Mouse (Mus musculus): ENCODE measurements at regions not wholly inside any gene's neighbourhood (a gene's known extent, or its start where the extent isn't known, plus 50 kb on each side); places are given as distances from the start of the nearest gene placed in this dataset.
A peak's percentile ranks its signal among the peaks of the same experiment; 100 is the strongest.
"Not testable (repeated sequence)": the region's sequence is repeated elsewhere in the genome, so short reads cannot be mapped to it uniquely, and the experiment has no call there.

GRCm38 (mm10) chr3:37835135-37835534, 110.8 kb upstream of the Gm5148 start:
- DNase-seq (ENCODE audit: inconsistent ontology term) = no peak

- DNase-seq (ENCODE audit: inconsistent ontology term) = no peak
These were observed 110.3 kb upstream of the Gm5148 start for GRCm38 (mm10) chr3:37834626-37835025.

- DNase-seq (ENCODE audit: inconsistent ontology term) = no peak
These were observed 109.1 kb upstream of the Gm5148 start for GRCm38 (mm10) chr3:37833387-37833786.

- no peak for DNase-seq (ENCODE audit: inconsistent ontology term)
These were observed 103.3 kb upstream of the Gm5148 start for GRCm38 (mm10) chr3:37827546-37827945.

- no peak for DNase-seq (ENCODE audit: inconsistent ontology term)
These were observed 101.3 kb upstream of the Gm5148 start for GRCm38 (mm10) chr3:37825602-37826001.

GRCm38 (mm10) chr3:37824681-37825080, 100.4 kb upstream of the Gm5148 start:
- DNase-seq (ENCODE audit: inconsistent ontology term) = no peak

GRCm38 (mm10) chr3:37819503-37819902, 95.2 kb upstream of the Gm5148 start:
- no peak for DNase-seq (ENCODE audit: inconsistent ontology term)

GRCm38 (mm10) chr3:37817434-37817805, 93.1 kb upstream of the Gm5148 start:
- DNase-seq (ENCODE audit: inconsistent ontology term) = peak; percentile 48

GRCm38 (mm10) chr3:37816781-37817433, 92.6 kb upstream of the Gm5148 start:
- DNase-seq (ENCODE audit: inconsistent ontology term) = peak; percentile 95

- DNase-seq (ENCODE audit: inconsistent ontology term) = no peak
These were observed 91.5 kb upstream of the Gm5148 start for GRCm38 (mm10) chr3:37815771-37816170.

GRCm38 (mm10) chr3:37812936-37813335, 88.6 kb upstream of the Gm5148 start:
- DNase-seq (ENCODE audit: inconsistent ontology term) = peak; percentile 50

- no peak for DNase-seq (ENCODE audit: inconsistent ontology term)
These were observed 87.1 kb upstream of the Gm5148 start for GRCm38 (mm10) chr3:37811429-37811828.

- DNase-seq (ENCODE audit: inconsistent ontology term) = no peak
These were observed 86.5 kb upstream of the Gm5148 start for GRCm38 (mm10) chr3:37810763-37811162.

GRCm38 (mm10) chr3:37805805-37806148, 81.5 kb upstream of the Gm5148 start:
- no peak for DNase-seq (ENCODE audit: inconsistent ontology term)

GRCm38 (mm10) chr3:37804941-37805804, 80.9 kb upstream of the Gm5148 start:
- no peak for DNase-seq (ENCODE audit: inconsistent ontology term)

GRCm38 (mm10) chr3:37804261-37804660, 80.0 kb upstream of the Gm5148 start:
- no peak for DNase-seq (ENCODE audit: inconsistent ontology term)

GRCm38 (mm10) chr3:37803781-37804180, 79.5 kb upstream of the Gm5148 start:
- DNase-seq (ENCODE audit: inconsistent ontology term) = not testable (repeated sequence)

- no peak for DNase-seq (ENCODE audit: inconsistent ontology term)
These were observed 77.3 kb upstream of the Gm5148 start for GRCm38 (mm10) chr3:37801551-37801950.

- DNase-seq (ENCODE audit: inconsistent ontology term) = no peak
These were observed 75.5 kb upstream of the Gm5148 start for GRCm38 (mm10) chr3:37799809-37800208.

GRCm38 (mm10) chr3:37789711-37790110, 65.4 kb upstream of the Gm5148 start:
- DNase-seq (ENCODE audit: inconsistent ontology term) = no peak

GRCm38 (mm10) chr3:37789143-37789697, 64.9 kb upstream of the Gm5148 start:
- no peak for DNase-seq (ENCODE audit: inconsistent ontology term)

GRCm38 (mm10) chr3:37788366-37788765, 64.1 kb upstream of the Gm5148 start:
- DNase-seq (ENCODE audit: inconsistent ontology term) = no peak

- no peak for DNase-seq (ENCODE audit: inconsistent ontology term)
These were observed 62.5 kb upstream of the Gm5148 start for GRCm38 (mm10) chr3:37786792-37787191.
